Mouse (Mus musculus) heart, postnatal 25 days (tissue): Measurements from ENCODE around the gene Oxtr. TPM values are rescaled to one million over a fixed set of nuclear protein-coding genes. Genes with fewer than 3 reads are reported as not detected.

Experiments
- DNase-seq: peaks from one replicate; pipeline ENCODE4 v3.0.0; 2022; ENCODE audit warnings: low spot score
- intact Hi-C: fragments of 180-260 bp; cut with DNase I; formaldehyde crosslinking; loops from one replicate; pipeline ENCODE4 v1.15.1; 2025
- total RNA-seq, 2 experiments: library from RNA; stranded (reverse); gene quantifications; 2 replicates each; pipeline ENCODE4 v1.2.3; 2021

Gene Oxtr
- total RNA-seq, 2 experiments from 2014 or later: 0.31 to 0.48 TPM

DNA sequence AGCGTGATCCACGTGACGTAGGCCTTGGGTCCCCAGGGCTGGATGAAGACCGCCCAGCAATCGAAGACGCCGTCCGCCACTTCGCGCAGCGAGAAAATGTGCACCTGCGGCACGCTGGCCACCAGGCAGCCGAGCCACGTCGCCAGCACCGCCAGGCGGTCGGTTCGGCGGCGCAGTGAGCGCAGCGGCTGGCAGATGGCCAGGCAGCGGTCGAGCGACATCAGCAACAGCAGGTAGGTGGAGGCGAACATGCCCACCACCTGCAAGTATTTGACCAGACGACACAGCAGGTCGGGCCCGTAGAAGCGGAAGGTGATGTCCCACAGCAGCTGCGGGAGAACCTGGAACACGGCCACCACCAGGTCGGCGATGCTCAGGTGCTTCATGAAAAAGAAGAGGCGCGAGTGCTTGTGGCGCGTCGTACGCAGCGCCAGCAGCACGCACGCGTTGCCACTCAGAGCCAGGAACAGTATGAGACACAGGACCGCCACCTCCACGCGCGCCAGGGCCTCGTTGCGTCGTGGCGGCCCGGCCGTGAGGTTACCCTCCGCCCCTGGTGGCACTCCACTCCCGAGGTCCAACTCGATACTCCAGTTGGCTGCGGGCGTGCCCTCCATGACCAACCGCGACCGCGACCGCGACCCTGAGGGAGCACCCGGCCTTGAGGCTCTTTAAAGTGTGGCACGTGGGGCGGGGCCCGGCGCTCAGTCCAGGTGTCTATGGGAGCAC, 398 bp downstream of the Oxtr start:
- DNase-seq: no peak
- intact Hi-C loops: no loop called here

DNA sequence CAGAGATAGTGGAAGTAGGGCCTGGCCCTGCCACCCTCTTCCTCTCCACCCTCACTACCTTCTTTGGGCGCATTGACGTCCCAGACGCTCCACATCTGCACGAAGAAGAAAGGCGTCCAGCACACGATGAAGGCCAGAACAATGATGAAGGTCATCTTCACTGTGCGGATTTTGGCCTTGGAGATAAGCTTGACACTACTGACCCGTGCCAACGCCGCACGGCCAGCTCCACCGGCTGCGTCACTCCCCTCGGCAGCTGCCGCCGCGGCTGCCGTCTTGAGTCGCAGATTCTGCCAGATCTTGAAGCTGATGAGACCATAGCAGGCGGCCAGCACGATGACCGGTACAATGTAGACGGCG, 942 bp downstream of the Oxtr start:
- intact Hi-C loops: no loop called here
- no peak for DNase-seq

DNA sequence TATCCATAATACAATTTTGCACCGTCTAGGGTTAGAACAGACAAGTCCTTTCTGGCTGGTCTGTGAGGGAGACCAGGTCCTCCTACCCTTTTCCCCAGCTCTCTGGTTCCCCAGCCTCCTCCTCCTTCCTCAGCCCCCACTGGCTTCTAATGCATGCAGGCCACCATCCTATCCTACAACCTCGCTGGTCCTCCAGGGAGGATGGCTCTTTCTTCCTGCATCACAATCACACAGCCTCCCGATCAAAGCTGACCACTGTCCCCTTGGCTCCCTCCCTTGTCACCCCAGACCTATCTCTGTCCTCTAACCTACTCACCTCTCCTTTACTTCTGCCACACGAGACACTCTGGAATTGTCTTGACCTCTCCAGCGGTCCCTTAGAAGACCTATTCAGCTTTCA, 1.8 kb downstream of the Oxtr start:
- DNase-seq: no peak
- intact Hi-C loops: no loop called here

DNA sequence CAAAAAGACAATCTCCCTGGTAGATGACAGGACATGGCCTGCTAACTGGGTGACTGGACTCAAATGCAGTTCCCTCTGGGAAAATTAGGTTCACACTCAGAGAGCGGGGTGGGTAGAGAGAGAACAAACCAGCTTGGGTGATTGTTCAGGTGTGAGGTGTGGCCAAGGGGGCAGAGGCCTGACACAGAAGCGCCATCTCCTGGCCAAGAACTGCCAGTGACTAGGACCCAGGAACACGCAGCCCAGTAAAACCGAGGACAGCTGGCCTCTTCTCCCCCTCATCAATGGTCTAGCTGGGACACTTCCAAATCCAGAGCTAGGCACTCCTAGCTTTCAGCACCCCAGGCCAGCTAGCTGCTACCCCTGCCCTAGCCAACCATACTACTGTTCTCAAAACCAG, 5.4 kb downstream of the Oxtr start:
- intact Hi-C loops: loop anchor here (1.0 to 2.0 kb wide), 3 partner anchors 77 to 278 kb away; no protein-coding TSS in a partner anchor
- DNase-seq: no peak

DNA sequence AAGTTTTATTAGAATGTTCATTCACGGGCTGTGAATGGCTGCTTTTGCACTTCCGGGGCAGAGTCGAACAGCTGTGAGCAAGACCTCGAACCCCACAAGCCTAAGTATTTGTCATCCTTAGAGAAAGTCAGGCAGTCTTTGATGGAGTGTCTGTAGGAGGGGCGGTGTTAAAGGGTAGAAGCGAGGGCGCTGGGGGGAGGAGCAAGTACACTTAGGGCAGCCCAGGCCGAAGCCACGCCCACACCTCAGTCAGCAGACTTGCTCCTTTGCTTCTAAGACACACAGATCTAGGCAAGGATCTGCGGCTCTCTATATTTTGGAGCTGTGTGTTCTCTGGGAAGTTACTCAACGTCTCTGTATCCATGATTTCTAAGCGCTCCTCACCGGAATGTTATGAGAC, 9.9 kb downstream of the Oxtr start:
- intact Hi-C loops: no loop called here
- DNase-seq: no peak

DNA sequence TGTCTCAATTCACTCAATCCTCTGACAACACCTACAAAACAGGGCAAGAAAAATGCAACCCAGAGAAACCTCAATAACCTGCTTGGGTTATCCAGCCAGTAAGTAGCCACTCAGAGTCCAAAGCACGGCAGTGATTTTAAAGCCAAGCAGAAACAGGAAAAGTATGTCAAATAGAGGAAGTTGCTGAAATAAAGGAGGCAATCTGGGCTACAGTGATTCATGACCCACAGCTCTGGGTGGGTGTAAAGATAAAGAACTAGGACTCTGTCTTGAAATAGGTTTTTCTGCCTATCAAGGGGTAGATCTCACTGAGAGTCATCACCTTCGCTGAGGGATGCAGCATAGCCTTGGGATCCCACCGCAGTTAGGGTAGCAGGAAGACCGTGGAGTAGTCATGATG, 18.1 kb downstream of the Oxtr start:
- no peak for DNase-seq
- intact Hi-C loops: no loop called here

DNA sequence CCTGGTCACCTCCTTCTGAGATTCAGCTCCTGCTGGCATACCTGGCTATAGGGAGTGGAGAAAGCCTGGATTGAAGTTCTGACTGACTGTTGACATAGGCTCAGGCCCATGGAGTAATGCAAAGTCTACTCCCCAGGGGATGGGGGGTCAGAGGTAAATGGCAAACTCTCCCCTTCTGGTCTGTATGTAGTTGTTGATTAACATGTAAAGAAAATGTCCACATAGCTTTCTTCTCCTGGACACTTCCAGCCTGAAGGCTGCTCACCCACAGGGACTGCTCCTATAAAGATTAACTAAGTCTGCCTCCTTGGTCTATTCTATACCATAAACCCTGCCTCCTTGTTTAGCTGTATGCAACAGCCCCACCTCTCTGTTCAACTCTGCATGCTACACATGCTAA, 23.7 kb downstream of the Oxtr start:
- intact Hi-C loops: no loop called here
- no peak for DNase-seq

DNA sequence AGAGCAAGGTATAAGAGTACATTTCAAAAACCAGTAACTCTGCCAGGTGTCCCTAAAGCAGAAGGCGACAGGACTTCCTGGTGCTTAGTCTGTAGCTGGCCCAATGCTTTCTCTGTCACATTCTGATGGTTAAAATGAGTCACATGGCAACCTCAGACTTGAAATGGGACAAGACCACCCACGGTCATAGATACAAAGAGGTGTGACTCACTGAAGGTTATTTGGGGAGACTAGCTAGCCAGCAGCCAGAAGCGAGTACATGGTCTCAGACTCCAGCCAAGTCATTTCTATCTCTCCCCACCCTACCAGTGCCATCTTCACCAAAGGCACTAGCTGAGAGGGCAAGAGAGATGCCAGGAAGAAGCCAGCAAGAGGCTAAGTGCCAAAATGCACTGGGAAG, 24.3 kb downstream of the Oxtr start:
- intact Hi-C loops: no loop called here
- no peak for DNase-seq

DNA sequence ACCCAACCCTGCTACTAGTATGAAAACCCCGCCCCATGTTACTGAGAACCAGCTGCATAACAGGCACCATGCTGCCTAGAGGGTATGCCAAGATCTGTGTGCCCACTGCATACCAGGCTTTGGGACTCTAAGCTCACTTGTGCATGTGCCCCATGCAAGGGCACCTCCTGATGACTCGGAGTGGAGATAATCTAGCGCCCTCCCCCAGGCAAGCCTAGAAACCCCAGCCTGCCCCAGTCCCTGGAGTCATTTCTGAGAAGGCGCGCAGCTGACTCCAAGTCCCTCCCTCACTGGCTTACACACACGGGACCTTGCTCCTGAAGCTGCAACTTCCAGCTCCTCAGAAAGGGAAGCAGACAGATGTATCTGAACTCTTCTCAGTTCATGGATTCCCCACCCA, 26.4 kb downstream of the Oxtr start:
- peak; percentile 19 for DNase-seq
- intact Hi-C loops: no loop called here

DNA sequence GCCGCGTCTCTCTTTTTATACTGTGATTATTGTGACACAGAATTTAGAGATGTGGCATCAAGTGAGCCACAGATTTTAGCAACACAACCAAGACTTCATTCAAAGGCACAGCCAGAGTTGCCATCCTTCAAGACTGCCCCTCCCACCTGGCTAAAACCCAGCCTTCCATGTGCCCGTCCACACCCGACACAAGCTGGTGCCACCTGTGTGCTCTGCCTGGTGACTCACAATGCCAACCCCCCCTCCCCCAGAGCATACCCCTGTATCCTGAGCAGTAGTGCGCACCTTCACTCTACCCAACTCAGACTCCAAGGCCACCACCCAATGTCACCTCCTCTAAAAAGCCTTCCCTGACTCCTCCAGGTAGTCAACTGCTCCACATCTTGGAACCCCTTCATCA, 28.3 kb downstream of the Oxtr start:
- intact Hi-C loops: no loop called here
- DNase-seq: no peak

DNA sequence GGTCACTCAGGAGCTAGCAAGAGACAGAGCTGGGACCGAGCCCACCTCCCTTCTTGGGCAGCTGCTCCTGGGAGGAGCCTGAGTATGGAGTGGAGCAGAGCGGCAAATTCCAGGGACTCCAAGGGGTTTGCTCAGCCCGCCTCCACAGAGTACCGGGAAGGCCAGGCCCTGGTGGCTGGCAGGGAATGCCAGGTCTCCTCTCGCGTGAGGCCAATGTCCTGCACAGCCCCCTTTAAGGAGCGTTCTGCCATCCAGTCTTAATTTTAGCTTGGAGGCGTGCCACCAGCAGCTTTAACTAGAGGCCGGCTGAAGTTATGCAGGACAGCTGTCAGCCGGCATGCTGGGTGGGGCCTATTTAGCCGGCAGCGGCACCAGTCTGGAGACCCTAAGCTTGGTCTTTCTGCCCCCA, 30.4 kb downstream of the Oxtr start, which contains the start of gene Cav3:
Cav3 (plus strand) TSS at position 165 of the 409 bp plus-strand sequence.
- DNase-seq: peak; percentile 46
- intact Hi-C loops: no loop called here

DNA sequence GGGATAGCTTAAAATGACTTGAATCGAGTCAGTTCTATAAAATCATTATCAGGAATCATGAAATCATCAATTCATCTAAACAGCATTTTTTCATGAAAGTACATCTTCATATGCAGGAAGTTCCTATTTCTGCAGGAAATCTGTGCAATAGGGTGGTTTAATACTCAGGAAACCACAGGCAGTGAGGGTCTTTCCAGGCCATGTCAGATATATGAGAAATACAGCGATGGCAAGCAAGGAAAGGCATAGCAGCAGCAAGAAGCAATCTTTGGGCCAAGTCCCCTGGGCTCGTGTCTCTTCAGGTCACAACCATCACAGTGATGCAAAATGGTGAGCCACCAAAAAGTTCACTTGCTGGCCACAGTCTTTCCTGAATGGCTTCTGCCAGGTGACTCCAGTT, 44.1 kb downstream of the Oxtr start:
- intact Hi-C loops: no loop called here
- DNase-seq: no peak

DNA sequence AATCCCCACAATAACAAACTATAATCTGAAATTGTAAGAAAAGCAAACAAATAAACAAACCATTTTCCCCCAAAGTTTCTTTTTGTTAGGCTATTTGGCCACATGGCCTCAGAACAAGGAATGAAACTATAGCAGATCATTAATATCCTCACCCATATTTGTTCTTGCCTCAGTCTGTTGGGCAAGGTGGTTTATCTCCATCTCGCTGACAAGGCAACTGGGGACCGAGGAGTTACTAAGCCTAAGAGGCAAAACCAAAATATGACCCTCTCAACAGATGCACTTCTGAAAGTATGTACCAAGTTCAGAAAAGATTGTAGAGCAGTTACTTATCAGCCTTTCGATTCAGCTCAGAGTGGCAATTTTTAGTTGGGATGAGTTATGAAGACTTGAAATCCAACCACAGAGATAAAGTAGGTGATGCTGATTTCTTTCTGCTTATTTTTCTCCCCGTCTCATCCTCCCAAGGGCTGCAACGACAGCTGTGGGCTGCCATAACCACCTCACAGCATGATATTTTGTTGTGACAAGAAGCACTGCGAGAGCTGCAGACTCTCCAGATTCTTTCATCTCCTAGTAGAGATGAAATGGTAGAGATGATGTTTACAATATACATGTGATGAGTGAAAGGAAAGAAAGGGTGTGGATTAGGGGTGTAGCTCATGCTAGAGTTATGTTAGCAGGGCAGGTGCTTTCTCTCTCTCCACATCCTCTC, 63.6 kb downstream of the Oxtr start:
- DNase-seq: no peak
- intact Hi-C loops: no loop called here

DNA sequence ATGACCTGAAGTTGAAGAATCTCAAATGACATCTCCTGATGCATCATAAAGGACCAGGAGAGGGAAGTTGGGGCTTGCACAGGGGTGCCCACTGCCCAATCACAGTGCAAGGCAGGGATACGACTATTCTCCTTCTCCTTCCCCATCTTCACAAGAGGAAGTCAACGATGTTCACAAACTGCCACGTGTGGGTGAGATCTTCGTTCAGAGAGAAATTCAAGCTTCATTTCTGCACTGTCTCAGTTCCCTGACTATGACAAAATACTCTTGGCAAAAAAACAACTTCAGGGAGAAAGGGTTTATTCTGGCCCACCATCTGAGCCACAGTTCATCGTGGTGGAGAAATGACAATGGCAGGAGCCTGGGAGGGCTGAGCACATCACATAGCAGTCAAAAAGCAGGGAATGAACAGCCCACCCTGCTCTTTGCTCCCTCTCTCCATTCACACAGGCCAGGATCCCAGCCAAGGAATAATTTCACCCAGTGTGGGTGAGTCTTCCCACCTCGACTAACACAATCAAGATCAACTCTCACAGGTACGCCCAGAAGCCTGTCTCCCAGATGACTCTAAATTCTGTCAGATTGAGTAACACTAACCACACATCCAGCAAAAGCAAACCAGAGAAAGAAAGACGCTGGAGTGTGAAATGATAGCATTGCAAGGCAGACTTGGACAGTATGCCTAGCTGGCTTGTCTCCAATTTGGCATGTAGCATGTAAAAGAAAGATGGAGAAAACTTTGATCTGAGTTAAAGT, 65.8 kb downstream of the Oxtr start:
- DNase-seq: no peak
- intact Hi-C loops: no loop called here

Other genes with a start within 250 kb of the Oxtr start
- 10 to 100 TPM; 33.6 to 45.2 TPM for gene Lmcd1, start 216.2 kb downstream of the Oxtr start, total RNA-seq
- 1 to 10 TPM; 2.8 to 2.9 TPM for gene Ssu2, start 101.9 kb downstream of the Oxtr start, total RNA-seq
- gene Cav3, start 30.4 kb downstream of the Oxtr start, total RNA-seq: 100 to 1,000 TPM; 115 to 120 TPM
- gene Rad18, start 206.7 kb upstream of the Oxtr start, total RNA-seq: 1 to 10 TPM; 1.2 to 1.4 TPM